ENCODE assay signal across 18 mouse cellular contexts in genomic region chr7:117229619-117230018, GRCm38 (mm10).
"Had no signal": no experiment of that assay in that cellular context is flagged by ENCODE, and none has a peak within 500 bp of the region (broad histone marks: within the 10 kb centered on the region; RNA-seq: fewer than 3 reads in every experiment).

No protein-coding gene starts in this region.

- H3K9me3 ChIP-seq: kidney, embryonic 15.5 days; limb, embryonic 13.5 days; midbrain, embryonic 15.5 days; neural tube, embryonic 12.5 days had no signal

- DNase-seq: kidney, adult 11 months; kidney, postnatal 36 days; layer of hippocampus, adult 9-11 months; layer of hippocampus, postnatal 36 days; left cerebral cortex, postnatal 4 days; lung, adult 18-20 months; lung, postnatal 36 days; right cerebral cortex, postnatal 4 days; spleen, adult 18-20 months; thymus, adult 18-20 months; thymus, postnatal 14 days had no signal

- H3K27ac ChIP-seq: kidney, embryonic 15.5 days; limb, embryonic 13.5 days; liver, embryonic 14.5 days; midbrain, embryonic 15.5 days; neural tube, embryonic 12.5 days had no signal

- H3K4me2 ChIP-seq: kidney, embryonic 15.5 days; limb, embryonic 13.5 days; midbrain, embryonic 11.5 days; midbrain, embryonic 15.5 days; neural tube, embryonic 12.5 days had no signal

- H3K27me3 ChIP-seq: kidney, embryonic 15.5 days; limb, embryonic 13.5 days; midbrain, embryonic 15.5 days; neural tube, embryonic 12.5 days had no signal

- H3K4me1 ChIP-seq: limb, embryonic 13.5 days; midbrain, embryonic 15.5 days; neural tube, embryonic 12.5 days had no signal

- ATAC-seq: lung, postnatal 0 days; midbrain, embryonic 15.5 days had no signal

- H3K36me3 ChIP-seq: kidney, embryonic 15.5 days; limb, embryonic 13.5 days; midbrain, embryonic 15.5 days; neural tube, embryonic 12.5 days had no signal

- H3K4me3 ChIP-seq: kidney, embryonic 15.5 days; limb, embryonic 13.5 days; midbrain, embryonic 15.5 days; neural tube, embryonic 12.5 days had no signal

- H3K9ac ChIP-seq: kidney, embryonic 15.5 days; limb, embryonic 13.5 days; liver, embryonic 14.5 days; midbrain, embryonic 15.5 days; neural tube, embryonic 12.5 days had no signal
